Mouse (Mus musculus) retina, adult 2 months (tissue): ENCODE results near the gene Ubfd1.

Experiments used
- DNase-seq: peaks from one replicate; pipeline ENCODE4 v3.0.0-alpha.2; 2012; ENCODE audit warnings: low read depth, low spot score

The Ubfd1 gene

DNA sequence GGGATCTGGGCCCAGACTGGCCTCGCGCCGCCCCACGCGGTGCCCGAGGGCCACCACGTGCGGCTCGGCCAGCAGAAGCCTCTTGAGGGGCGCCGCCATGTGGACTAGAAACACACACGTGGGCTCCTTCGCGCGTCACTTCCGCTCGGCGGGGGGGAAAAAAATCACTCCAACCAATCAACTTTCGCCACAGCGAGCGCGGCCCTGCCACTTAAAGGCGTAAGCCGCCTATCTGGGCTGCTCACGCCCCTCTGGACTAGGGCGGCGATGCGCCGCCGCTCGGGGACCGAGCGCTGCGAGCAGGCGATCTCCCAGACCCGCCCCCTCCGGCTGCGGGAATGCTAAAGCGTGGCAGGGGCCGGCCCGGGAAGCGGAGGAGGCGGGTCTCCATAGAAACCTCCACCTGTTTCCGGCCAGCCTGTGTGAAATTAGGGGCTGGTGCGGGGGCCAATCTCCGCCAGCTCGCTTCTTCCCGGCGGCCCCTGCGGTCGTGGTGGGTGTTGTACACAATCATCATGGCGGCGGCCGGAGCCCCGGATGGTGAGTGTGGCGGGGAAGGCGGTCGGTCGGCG is at the start of gene Ubfd1, which contains the start of gene Ears2:
Gene Ubfd1 (plus strand): TSS at position 231 of the 572 bp plus-strand sequence.
Gene Ears2 (minus strand): TSS at position 319 of the 572 bp plus-strand sequence.
- peak; percentile 92 for DNase-seq

DNA sequence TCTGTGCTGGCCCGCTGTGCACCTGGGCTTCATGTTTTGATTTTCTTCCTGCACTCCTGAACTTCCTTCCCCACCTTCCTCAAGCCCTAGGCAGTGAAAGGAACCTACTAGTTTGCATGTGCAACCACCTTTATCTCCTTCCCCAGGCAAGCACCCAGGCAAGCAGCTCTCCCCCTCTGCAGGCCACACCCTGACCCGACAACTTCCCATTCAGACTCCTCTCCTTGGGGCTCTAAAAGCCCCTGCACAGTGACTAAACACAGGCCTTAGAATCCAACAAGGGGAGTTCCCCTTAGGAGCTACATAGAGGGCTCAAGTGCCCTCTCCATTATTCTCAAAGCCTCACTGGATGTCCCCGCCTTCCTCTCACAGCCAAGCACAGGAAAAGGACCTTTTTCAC is 48.7 kb upstream of the Ubfd1 start:
- DNase-seq = no peak

DNA sequence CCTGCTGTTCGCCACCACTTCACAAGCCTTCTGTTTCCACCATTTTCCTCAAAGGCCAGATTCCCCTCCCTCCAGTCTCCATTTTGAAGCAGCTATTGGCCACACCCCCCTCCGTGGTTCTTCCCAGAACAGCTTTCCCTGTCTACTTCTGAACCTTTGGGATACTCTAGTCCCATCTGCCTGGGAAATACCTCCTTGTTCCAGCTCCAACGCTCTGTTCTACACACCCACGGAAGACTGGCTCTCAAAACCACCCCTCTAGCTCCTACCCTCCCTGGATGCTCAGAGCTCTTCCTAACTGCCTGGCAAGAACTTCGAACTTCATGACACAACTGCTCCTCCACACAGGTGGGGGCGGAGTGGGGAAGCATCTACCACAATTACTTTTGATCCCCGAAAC is 48.0 kb upstream of the Ubfd1 start:
- DNase-seq = no peak

DNA sequence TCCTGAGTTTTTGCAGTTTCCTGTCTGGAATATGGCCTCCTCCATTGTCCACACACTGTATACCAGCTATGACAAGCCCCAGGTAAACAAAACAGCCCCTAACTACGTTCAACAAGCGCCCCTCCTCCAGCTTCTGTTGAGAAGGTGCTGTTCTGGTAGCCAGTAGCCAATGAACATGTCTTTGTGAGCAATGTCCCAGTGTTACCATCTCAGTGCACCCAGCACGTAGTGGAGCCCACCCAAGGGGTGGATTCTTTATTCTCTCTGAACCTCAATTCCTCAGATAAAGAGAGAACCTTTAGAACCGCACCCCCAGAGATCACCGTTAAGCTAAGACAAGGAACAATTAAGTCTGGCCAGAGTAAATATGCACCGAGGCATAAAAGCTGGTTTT is 46.7 kb upstream of the Ubfd1 start:
- DNase-seq = no peak

DNA sequence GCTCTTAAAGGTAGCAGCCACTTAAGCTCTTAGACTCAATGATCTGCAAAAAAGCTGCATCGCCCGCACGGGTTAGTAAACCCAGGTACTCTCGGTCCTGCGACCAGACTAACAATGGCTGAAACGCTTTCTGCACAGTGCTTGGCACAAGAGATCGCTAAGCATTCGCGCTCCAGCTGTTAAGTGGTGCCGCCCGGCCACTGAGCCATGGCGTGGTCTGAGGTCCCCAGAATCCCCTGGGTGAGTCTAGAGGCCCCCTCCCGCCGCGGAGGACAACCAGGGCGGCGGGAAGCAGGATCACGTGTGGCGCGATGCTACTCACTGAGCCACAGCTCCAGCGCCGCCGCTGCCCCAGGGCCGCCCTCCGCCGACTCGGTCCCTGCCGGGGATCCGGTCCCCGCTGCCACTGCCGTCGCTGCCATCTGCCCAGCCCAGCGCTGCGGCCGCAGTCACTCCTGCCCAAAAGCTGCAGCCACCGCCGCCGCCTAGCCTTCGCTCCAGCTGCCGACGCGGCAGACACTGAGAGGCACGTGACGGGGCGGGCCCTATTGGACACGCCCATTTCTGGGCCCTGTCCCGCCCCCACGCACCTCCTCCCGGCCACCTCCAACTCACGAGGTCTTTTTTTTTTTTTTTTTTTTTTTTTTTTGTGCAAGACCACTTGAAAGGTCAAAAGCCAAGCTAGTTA is 46.2 kb upstream of the Ubfd1 start, which contains the start of gene Gga2:
Gene Gga2 (minus strand): TSS at position 556 of the 688 bp plus-strand sequence.
- DNase-seq = peak; percentile 58

DNA sequence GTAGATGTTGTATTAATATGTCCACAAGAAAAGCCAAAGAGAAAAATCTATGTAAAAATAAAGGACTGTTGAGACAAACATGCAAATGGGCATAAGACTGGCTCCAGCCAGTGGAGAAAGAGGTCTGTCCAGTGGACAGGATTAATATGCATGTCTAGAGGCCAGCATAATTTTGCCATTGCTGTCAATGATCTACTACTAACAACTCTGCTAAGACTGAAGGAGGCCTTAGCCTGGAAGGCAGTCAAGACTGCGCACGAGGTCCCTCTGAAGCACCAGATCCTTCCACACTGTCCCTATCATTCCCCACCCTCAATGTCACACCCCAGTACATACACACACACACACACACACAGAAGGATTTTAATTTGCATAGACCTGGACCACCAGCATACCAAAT is 44.8 kb upstream of the Ubfd1 start:
- no peak for DNase-seq

DNA sequence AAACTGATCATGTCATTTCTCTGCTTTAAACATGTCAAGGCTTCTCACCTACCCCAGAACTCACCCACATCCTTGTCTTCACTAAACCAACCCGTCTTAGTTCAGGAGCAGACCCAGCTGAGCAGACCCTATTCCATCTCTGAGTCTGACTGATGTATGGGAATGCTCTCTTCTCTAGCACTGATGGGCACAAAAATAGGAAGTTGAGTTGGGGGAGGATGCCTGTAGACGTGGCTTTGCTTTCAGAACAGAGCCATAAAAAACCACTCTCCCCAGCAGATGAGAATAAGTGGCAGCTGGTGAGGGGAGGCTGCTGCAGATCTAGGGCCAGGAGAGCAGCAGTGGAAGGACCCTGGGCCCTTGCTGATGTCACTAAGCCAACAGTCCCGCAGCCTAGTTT is 33.6 kb upstream of the Ubfd1 start:
- no peak for DNase-seq

DNA sequence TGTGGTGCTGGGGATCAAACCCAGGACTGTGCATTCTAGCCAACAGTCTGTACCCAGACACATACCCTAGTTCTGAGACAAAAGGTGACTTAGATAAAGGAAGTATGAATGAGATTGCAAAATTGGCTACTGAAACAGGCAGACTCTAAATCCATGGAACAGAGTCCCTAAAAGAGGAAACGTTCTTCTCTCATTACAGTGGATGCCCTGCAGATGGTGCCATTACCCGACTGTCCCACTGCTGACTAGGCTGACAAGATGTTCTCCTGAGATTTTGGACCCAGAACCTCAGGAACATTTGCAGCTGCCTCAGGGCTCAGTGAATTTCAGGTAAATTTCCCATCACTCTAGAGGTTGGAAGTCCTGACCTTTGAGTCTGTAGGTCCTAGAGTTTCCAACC is 32.6 kb upstream of the Ubfd1 start:
- no peak for DNase-seq

DNA sequence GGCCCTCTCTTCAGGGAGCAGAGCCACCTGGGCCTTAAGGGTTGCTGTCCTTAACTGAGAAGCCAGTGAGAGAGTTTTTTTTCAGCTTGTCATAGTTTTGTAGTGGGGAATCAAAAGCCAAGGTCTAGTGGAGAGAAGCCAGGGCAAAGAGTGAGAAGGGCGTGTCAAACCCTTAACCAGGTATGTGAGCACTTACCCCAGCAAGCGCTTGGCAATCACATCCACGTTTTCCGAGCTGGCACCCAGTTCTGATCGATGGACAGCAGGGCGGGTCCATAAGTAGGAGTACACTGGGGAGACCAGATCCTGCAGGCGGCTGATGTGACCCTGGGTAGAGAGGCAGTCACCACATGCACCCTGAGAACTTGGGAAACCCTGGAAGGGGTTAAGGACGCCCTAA is 22.9 kb upstream of the Ubfd1 start:
- DNase-seq = no peak

DNA sequence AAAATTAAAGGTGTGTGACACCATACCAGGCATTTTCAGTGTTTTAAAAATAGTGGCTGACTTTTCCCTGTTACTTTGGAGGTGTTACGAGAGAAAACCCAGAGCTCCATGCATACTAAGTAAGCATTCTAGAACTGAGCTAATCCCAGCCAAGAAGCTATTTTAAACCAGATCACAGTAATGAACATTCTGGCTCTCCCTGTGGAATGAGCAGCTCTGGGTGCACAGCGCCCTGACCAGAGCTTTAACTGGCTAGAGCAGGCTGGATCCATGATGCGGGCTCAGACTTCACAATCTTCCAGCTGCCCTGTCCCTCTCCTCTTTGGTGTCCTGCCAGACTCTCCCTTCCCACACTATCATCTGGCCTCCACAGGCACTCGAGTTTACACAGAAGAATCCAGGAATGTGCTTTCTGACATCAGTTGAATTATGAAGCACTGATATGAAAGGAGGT is 21.8 kb upstream of the Ubfd1 start:
- no peak for DNase-seq

DNA sequence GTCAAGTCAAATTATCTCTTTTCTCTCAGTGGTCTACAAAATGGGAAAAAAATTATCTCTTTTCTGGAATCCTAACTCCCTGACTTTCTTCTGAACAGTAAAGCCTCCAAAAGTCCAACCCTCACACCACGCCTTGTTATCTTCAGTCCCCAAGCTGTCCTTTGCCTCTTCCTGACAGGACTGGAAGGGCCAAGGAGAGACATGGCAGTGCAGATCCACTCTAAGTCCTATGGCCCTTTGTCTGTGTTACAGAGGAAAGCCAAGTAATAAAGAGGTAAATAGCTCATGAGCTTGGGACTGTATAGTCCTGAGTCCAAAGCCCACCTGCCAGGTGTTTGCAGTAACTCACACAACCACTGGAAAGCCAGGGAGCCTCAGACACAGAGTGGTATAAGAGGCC is 21.3 kb upstream of the Ubfd1 start:
- DNase-seq = no peak

DNA sequence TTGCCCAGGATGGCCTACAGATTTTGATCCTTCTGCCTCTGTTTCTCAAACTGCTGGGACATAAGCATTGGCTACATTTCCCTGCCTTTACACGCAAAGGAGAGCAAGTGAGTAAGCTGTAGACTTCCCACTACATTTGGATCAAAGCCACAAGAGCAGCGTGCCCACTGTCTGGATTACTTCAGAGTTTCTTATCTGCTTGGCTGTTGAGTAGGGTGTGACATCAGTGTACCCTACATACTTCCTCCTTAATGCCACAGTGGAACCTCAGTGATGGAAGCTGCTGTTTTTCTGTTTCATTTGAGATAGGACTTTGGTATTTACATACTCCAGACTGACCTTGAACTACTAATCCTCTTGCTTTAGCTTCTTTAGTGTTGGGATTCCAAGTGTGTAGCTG is 20.2 kb upstream of the Ubfd1 start:
- no peak for DNase-seq

DNA sequence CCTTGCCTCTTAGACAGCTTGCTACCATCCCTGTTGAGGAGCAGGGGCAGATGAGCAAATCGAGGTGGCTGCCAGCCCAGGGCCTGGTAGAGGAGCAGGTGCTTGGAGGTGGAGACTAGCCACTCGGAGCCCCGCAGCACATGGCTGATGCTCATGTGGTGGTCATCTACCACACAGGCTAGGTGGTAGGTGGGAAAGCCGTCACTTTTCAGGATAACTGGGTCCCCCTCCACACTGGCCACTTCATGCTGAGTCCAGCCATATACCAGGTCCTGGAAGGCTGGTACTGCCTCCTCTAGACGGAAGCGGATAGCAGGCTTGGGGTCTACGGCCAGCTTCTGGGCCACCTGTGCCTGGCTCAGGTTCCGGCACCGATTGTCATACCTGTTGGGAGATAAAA is 18.8 kb upstream of the Ubfd1 start:
- DNase-seq = no peak

DNA sequence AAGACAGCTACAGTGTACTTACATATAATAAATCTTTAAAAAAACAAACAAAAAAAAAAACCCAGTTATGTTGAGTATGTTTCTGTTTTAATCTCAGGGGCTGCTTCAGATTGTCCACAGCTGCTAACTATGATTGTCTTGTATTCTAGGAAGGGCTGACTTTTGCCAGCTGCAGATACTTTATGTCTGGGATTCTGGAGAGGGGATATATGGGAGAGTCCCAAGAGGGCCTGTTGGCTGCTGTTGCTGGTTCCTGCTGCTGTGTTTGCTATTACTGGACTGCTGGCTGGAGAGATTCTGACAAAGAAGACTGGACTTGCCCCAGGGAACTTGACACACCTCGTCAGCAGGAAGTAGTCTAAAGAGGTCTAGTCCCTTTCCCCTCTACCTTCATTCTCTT is 16.1 kb upstream of the Ubfd1 start:
- DNase-seq = no peak

DNA sequence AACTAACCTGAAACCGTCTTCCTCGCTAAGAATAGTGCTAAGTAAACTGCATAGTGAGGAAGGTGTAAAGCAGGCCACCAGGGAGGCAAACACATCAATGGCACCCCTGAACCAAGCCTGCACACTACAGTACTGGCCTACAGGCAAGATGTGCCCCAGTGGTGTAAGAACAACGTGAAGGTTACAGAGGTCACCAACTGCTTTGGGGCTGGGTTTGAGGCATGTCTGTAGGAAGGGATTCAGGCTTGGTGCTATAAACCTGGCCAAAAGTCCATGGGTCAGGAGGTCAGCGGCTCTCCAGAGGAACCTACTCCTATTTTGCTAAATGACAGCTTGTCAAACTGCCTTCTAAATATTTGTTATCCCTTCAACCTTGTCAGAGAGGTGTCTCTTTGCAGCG is 10.3 kb upstream of the Ubfd1 start:
- DNase-seq = no peak

DNA sequence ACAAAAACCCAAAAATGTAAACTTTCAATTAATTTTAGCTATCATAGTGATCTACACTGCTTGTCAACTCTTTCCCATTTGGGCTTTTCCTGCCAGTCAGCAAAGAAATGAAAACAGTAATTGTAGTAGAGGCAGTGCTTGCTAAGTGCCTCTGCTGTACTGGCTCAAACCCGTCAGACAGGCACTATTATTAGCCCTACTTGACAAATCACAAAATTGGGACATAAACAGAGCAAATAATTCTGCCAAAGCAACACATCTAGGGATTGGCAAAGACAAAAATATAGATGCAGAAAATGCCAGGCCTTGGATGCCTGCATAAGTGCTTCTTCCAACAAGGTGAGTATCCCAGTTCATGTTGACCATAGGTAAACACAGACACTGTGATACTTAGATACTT is 1.3 kb upstream of the Ubfd1 start:
- no peak for DNase-seq

DNA sequence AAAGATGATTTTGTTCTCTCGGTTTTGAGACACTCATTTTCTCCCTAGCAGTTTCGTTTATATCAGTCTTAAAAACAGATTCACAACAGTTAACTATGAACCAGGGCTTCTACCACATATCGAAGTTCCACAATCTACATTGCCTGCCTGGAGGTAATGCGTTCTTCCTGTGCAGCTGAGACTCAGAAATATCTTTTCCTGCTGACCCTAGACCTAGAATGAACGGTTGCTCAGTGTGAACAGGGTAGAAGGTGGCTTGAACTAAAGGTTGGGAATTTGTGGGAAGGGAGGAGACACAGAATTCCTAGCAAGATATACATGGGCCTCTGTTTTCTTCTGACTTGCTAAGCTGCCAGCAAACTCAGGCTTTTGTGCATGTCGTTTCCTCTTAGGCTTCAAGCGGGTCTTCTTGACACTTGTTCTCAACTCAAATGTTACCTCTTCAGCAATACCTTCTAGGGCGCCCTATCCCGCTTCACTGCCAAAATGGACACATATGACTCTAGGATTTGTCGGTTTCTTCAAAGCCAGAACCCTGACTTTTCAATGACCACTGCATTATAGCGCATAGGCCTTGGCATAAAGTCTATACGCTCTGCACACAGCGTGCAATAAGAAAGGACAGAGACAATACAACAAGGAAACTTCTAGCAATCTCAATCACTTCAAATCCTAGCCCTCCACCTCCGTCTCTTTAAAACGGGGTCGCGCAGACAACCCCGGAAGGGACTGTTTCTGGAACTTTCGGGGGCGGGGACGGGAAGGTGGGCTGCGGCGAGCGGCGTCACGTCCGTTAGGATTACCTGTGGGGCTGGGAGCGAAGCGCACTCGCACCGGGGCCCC is 652 bp upstream of the Ubfd1 start:
- no peak for DNase-seq

DNA sequence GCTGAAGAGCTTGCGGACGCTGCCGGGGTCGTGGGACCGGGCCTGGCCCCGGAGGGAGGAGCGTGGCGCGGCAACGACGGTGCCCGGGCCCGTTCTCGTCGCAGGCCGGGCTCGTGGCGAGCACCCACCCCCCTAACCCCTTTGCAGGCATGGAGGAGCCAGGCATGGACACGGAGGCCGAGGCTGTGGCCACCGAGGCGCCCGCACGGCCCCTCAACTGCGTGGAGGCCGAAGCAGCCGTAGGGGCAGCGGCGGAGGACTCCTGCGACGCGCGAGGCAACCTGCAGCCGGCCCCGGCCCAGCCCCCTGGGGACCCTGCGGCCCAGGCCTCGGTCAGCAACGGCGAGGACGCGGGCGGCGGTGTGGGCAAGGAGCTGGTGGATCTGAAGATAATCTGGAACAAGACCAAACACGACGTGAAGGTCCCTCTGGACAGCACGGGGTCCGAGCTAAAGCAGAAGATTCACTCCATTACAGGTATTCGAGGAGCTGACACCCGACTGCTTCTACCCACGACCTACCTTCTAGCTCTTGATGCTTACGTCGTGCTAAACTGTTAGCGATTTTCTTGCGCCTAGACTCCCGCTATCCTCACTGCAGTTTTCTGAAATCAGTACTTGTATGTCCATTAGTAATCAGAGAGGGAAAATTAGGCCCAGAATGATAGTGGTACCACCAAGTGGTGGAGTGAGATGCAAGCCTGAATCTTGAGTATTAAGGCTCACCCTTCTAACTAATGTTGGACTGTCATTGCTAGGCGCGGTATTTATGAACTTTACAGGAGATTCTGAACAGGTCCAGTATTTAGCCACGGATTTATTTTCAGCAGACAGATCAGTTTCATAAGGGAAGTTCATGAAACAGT is 774 bp downstream of the Ubfd1 start:
- DNase-seq = no peak

DNA sequence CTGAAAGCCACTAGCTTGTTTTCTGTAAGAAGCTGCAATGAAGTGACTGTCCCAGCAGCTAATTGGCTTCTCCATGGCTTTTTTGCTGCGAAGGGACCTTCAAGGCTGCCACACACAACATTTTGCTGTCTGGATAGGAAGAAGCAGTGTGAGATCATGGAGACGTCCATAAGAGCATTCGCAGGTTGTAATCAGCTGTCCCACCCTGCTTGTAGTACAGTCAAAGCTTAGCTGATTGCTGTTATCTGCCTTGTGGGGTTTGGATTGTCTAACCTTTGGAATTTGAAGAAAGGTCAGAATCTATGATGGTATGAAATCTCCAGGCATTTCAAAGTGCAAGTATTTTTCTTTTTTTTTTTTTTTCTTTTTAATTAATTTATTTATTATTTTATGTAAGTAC is 7.4 kb downstream of the Ubfd1 start:
- no peak for DNase-seq

DNA sequence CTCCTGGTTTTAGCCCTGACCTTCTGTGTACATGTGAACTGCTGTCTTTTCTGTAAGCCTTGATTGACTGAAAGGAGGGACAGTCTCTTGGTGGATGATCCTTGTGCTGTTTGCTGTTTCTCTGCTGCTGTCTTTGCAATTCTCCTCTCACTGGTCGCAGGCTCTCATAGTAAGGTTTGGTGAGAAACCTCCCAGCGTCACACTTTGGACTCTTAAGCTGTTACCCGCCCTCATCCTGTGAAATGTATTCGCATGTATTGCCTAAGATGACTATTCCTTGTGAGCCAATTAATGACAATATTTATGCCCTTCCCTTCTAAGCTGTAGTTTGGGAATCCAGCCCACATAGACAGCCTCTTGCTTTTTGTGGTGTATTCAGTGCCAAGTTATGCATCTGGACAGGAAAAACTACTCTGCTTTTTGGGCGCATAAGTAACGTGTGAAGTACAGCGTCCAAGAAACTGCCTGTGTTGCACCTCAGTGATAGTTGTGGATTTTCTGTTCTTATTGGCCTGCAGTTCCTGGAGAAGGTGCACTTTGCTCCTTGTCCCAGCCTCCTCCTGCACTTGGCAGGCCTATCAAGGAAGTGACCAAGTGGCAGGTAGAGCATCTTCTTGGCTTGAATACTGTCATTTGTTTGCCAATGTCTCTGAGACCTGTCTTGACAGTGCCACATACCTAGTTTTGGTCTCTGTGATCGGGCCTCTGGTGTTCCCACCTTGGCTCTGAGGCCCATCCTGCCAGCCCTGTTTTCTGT is 13.0 kb downstream of the Ubfd1 start:
- DNase-seq = no peak

DNA sequence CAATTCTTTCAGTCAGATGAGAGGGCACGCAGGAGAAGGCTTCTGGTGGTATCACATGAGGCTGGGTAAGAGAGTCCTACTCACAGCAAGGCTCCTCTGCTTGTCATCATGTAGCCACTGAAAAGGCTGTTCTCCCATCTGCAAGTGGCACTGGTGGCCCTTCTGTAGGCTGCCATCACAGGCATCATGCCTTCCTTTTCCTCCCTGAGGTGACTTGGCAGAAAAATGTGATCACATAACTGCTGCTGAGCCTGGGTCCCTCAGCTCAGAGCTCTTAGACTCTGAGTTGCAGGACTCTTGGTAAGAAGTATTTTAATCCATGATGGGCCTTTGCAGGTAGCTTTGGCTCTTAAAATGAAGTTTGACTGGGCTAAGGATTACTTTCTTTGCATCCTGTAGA is 14.1 kb downstream of the Ubfd1 start:
- DNase-seq = no peak
